ENCODE assay signal across 8 mouse cellular contexts in genomic region chrX:77426836-77427235, GRCm38 (mm10).
A peak's percentile ranks its signal among the peaks of the same experiment; 100 is the strongest.
DNase-seq lines count a peak whose midpoint lies in the region; ATAC-seq and TF ChIP-seq lines count a peak whose summit lies in the region.
"Not testable (repeated sequence)": the region's sequence is repeated elsewhere in the genome, so short reads cannot be mapped to it uniquely, and the experiment has no call there.

No protein-coding gene starts in this region.

- TF ChIP-seq CTCF in cerebellum, adult 2 months (IDR thresholded peaks at IDR 0.05; ENCODE audit: borderline replicate concordance, insufficient read depth, low read depth, low read length) = not testable (repeated sequence)

- peak; percentile 49; the same call in 1 of the 2 replicates for ATAC-seq in cerebellum, adult (ENCODE audit: insufficient number of reproducible peaks, low FRiP score, low TSS enrichment)

- H3K4me3 ChIP-seq in cerebellum, adult 2 months (replicated peaks; ENCODE audit: insufficient read depth, low read depth, low read length) = not testable (repeated sequence)

- H3K27me3 ChIP-seq in cerebellum, adult 2 months (ENCODE audit: control insufficient read depth, insufficient read depth, low read length) = not testable (repeated sequence)

- not testable (repeated sequence) for TF ChIP-seq POLR2A in cerebellum, adult 2 months (IDR thresholded peaks at IDR 0.05; ENCODE audit: borderline replicate concordance, insufficient read depth, low read length)

- 40% methylated on average over 6 of the region's 6 CpGs for WGBS in cerebellum, adult 2 months

- 0 out of 2 replicates have a peak overlapping the region, but pooled peaks have one; percentile 21 for H3K27ac ChIP-seq in cerebellum, adult 2 months (ENCODE audit: insufficient read depth, low read length)

- intact Hi-C loops in left cerebral cortex, postnatal 4 days (cut with DNase I) = not testable (repeated sequence)

- peak; percentile 24 for DNase-seq in adipocyte (ENCODE audit: low spot score)
- peak; percentile 57 for DNase-seq in cerebellum, adult 11-12 months
- peak; percentile 42 to 62 for DNase-seq in cerebellum, adult 2 months
- DNase-seq in cerebellum, adult 9-10 months = peak; percentile 63
- DNase-seq in cerebellum, postnatal 10 days = peak; percentile 43 to 50
- DNase-seq in cerebellum, postnatal 25 days = peak; percentile 19 to 46
- peak; percentile 4 for DNase-seq in left cerebral cortex, postnatal 4 days

- not testable (repeated sequence) for H3K4me1 ChIP-seq in cerebellum, adult 2 months (ENCODE audit: control insufficient read depth, insufficient read depth, low read length)

Comparison
In these comparisons a context has a peak if more than half of its experiments do, and no peak if none do; other contexts are left out.
1. DNase-seq: peak in every context shown above with its lines; median percentile 63 in cerebellum, adult 9-10 months; 57 in cerebellum, adult 11-12 months; 52 in cerebellum, adult 2 months; 46 in cerebellum, postnatal 10 days; 32 in cerebellum, postnatal 25 days; 24 in adipocyte; 4 in left cerebral cortex, postnatal 4 days.